Mouse (Mus musculus) megakaryocyte, embryonic 14.5 days (primary cell): ENCODE results near the gene Apon.

Experiments used
- FLI1 ChIP-seq: IDR thresholded peaks from 2 replicates; pipeline ENCODE4 v1.6.1; 2012; ENCODE audit warnings: low read length, inconsistent platforms, mixed read lengths
- GATA1 ChIP-seq: IDR thresholded peaks from 3 replicates; pipeline ENCODE4 v1.6.1; 2012; ENCODE audit warnings: mixed read lengths, low read length, inconsistent platforms, borderline replicate concordance

DNA sequence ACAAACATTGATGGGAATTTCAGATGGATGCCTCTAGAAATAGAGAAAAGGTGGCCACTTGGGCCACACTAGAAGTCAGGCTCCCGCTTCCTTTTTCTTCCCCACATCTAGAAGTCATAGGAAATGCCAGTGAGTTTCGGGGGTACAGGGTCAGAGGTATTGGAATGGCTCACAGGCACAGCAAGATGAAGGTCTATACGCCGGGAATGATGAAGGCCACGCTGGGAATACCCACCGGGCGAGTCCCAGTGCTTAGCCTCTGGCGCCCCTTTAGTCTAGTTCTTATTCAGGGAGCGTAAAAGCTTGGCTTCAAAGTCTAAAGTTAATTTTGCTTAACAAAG lies 48.9 kb downstream of the Apon start:
- TF ChIP-seq GATA1: no peak
- TF ChIP-seq FLI1: no peak
